Mouse (Mus musculus): ENCODE measurements around the gene Plekhh1.
A peak's percentile ranks its signal among the peaks of the same experiment; 100 is the strongest.
"Not testable (repeated sequence)": the region's sequence is repeated elsewhere in the genome, so short reads cannot be mapped to it uniquely, and the experiment has no call there.

Plekhh1 gene

DNA sequence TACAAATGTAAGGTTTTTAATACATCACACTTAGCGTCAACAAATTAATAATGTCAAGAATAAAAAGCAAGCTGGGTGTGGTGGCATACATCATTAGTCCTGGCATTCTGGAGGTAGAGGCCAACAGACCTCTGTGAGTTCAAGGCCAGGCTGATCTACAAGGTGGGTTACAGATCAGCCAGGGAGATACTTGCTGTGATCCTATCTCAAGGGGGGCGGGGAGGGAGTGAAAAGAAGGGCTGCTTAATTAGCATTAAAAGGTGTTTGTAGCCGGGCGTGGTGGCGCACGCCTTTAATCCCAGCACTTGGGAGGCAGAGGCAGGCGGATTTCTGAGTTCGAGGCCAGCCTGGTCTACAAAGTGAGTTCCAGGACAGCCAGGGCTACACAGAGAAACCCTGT, 1.4 kb upstream of the Plekhh1 start:
- DNase-seq (ENCODE audit: low spot score in 2 of 2), result not testable (repeated sequence)

DNA sequence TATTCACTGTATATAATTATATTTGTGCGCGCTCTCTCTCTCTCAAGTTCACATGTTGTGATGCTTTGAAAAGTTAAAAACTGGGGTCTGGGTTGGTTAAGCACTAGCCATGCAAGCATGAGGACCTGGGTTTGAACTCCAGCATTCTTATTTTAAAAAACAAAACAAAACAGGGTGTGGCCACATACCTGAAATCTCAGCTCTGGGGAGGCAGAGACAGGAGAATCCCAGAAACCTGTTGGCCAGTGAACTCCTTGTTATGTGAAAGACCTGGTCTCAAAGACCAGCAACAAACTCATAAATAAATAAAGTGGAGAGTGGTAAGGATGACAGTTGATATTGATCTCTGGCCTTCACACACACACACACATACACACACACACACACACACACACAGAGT, 5.4 kb downstream of the Plekhh1 start:
- DNase-seq (ENCODE audit: low spot score in 2 of 2), result no peak

GRCm38 (mm10) chr12:79035349-79035748, 6.4 kb downstream of the Plekhh1 start:
- DNase-seq (ENCODE audit: low spot score in 2 of 2), result no peak

DNA sequence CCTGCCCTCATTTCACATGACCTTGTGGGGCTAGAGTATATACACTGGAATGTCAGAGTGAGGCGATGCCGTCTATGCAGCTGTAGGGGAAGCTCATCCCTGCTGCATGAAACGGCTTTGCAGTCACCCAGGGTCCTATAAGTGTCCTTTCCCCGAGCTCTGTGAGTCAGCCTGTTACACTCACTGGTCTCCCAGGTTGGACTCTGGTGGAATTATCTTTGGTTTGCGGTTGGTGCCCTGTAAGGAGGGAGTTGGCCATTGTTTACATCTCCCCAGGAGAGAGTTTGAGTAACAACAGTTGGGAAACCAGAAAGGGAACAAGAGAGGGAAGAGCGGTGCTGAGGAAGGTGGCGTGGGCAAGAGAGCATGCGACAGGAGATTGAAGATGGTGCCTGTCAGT, 10.7 kb downstream of the Plekhh1 start:
- DNase-seq (ENCODE audit: low spot score in 2 of 2), result no peak

DNA sequence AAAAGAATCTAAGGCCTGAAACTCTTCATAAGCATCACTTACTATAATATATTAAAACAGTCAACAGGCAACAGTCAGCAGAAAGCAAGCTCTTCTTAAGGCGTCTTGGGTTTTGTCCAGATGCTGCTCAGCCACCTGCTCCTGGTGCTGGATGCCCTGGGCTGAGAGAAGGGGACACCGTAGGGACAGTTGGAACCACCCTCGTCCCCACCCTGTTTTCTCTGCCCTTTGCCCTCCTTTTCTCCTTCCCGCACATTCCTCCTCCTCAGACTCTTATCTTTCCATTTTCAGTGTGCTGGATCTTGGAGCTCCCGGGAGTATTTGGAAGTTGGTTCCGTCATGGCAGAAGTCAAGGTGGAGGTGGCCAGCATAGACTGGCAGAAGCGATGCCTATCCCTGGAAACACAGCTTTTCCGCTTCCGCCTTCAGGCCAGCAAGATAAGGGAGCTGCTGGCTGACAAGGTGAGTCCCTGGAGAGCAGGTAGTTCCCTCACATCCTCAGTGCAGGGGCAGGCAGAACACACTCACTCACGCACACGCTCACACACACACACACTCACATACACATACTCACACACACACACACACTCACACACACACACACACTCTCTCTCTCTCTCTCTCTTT, 11.4 kb downstream of the Plekhh1 start:
- DNase-seq (ENCODE audit: low spot score in 2 of 2), result no peak

- DNase-seq (ENCODE audit: low spot score in 2 of 2), result no peak
These were observed 12.5 kb downstream of the Plekhh1 start for GRCm38 (mm10) chr12:79041436-79041835.

- no peak for DNase-seq (ENCODE audit: low spot score in 2 of 2)
These were observed 15.7 kb downstream of the Plekhh1 start for GRCm38 (mm10) chr12:79044668-79045067.

DNA sequence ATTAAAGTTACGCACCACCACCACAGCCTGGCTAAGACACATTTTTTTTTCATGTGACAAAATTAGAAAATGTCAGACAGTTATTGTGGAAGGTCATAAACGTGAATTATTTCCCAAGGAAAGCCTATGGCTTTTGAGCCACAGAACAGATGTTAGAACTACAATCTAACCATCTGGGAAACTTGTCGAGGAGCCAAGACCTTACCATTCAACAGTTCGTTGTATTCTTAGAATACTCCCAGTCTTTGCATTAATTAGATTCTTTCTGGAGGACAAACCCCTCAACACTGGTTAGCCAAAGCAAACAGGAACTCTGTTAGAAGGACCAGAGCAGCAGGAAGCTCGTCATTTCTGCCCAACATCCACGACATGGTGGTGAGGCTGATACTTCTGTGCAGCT, 17.2 kb downstream of the Plekhh1 start:
- no peak for DNase-seq (ENCODE audit: low spot score in 2 of 2)

- DNase-seq (ENCODE audit: low spot score in 2 of 2), result no peak
These were observed 18.2 kb downstream of the Plekhh1 start for GRCm38 (mm10) chr12:79047203-79047602.

GRCm38 (mm10) chr12:79048898-79049297, 19.9 kb downstream of the Plekhh1 start:
- no peak for DNase-seq (ENCODE audit: low spot score in 2 of 2)

DNA sequence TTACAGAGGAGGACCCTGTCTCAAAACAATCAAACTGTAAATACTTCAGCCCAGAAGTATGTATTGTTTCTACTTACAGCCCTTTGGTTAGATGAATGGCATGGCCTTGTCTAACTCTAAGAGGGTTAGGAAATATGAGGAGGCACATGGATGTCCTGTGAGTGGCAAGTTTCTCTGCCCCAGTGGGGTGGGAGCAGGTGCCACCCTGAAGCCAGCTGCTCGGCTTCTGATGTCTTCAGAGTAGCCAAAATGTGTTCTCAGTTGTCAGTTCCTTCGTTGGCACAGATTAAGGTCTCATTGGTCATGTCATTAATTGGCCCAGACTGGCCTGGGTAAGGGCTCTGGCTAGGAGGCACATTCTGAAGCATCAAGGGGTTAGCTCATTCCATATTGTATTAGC, 20.8 kb downstream of the Plekhh1 start:
- no peak for DNase-seq (ENCODE audit: low spot score in 2 of 2)

DNA sequence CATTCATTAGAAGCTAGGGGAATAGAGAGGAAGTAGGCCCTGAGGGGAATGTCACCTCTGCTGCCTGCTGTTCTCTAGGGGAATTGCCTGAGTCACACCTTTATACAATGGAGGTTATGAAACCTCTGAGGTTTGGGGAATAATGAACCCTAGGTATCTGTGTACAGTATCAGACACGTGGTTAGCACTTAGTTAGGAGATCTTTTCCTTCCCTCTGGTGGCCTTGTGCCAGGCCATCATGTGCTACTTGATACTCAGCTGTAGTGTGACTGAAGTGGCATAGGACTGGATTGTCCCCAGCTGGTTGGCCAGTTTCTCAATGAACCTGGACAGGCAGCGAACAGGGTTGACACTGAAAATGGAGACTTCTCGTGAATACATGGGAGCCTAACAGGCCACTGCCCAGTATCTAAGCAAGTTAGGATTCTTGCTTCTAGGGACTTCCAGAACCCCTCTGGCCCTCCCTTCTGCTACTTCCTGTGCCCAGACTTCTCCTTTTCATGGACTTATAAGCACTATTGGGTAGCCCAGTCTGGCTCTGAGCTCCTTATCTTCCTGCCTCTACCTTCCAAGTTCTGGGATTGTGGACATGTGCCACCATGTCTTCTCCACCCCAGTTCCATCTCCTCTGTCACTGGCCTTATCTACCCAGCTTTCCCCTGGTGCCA, 21.7 kb downstream of the Plekhh1 start:
- no peak for DNase-seq (ENCODE audit: low spot score in 2 of 2)

- no peak for DNase-seq (ENCODE audit: low spot score in 2 of 2)
These were observed 23.1 kb downstream of the Plekhh1 start for GRCm38 (mm10) chr12:79052073-79052472.

- peak in 1 of 2 experiments; percentile 36 for DNase-seq (ENCODE audit: low spot score in 2 of 2)
These were observed 26.3 kb downstream of the Plekhh1 start for GRCm38 (mm10) chr12:79055276-79055675.

DNA sequence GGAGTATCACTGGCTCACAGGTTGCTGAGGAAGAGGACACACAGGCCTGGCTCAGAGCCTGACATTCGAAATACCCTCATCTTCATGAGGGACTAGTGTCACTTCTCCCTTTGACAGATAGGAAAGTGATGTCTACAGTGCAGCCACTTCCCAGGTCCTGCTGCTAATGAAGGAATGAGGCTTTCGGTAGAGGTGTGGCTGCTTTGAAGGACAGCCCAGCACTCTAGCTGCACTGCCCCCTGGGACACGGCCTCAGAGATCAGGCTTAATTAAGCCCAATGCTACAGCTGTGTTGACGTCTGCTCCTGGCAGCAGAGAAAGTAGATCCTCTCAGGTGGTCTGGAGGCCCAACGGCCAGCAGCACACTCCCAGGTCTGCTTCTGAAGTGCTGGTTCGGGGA, 30.6 kb downstream of the Plekhh1 start:
- no peak for DNase-seq (ENCODE audit: low spot score in 2 of 2)

GRCm38 (mm10) chr12:79060134-79060533, 31.2 kb downstream of the Plekhh1 start:
- DNase-seq (ENCODE audit: low spot score in 2 of 2), result no peak

- DNase-seq (ENCODE audit: low spot score in 2 of 2), result peak in 1 of 2 experiments; percentile 35
These were observed 32.0 kb downstream of the Plekhh1 start for GRCm38 (mm10) chr12:79060766-79061652.

DNA sequence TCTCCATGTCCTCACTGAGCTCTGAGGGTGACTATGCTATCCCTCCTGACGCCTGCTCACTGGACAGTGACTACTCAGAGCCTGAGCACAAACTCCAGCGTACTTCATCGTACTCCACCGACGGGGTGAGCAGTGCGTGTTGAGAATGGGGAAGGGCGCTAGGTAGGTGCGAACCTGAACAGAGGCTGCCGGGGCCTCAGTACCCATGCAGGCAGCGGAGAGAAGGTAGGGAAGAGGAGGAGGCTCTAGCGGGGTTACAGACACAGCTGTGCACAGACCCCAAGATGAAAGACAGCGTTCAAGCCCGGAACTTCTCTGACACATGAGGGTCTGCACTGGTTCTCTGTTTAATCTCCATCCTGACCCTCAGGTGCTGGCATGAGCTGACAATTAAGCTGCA, 35.5 kb downstream of the Plekhh1 start:
- DNase-seq (ENCODE audit: low spot score in 2 of 2), result no peak

DNA sequence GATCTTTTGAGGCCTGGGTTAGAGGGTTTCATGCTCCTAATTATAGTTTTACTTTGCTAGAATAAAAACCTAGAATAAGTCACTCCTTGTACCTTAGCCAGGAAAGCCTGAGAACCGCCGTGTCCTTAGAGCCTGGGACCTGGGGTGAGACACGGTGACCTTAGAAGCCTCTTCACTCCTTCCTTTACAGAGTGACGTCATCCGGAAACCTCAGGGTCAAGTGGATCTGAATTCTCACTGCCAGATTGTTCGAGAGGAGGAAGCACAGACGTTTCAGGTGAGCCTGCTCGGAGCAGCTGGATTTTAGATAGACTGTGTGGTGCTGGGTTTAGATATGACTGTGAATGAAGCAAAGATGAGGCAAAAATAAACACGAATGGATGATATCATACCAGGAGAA, 37.5 kb downstream of the Plekhh1 start:
- no peak for DNase-seq (ENCODE audit: low spot score in 2 of 2)

GRCm38 (mm10) chr12:79067526-79067925, 38.6 kb downstream of the Plekhh1 start:
- DNase-seq (ENCODE audit: low spot score in 2 of 2), result no peak

GRCm38 (mm10) chr12:79068306-79068705, 39.3 kb downstream of the Plekhh1 start:
- no peak for DNase-seq (ENCODE audit: low spot score in 2 of 2)

DNA sequence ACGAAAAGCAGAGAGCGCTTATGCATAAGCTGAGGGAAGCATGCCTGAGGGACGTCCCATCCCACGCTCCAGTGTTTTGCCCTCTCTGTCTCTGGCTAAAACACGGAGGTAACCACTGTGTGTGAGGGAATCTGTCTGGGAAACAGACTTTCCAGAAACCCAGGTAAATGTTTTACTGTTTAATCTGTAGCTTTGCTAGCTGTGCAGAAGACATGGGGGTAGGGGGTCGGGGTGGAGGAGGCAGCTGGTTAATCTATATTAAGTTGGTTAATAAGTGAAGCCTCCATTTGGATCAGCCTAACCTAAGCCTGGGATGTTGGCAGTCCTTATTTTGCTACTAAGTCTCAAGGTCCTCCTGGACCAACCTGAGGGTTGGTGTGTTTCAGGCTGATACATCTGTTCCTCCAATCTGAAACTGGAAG, 40.2 kb downstream of the Plekhh1 start:
- no peak for DNase-seq (ENCODE audit: low spot score in 2 of 2)

- DNase-seq (ENCODE audit: low spot score in 2 of 2), result no peak
These were observed 41.0 kb downstream of the Plekhh1 start for GRCm38 (mm10) chr12:79069916-79070315.
